Mouse (Mus musculus): ENCODE data around the gene Btg4. TPM values are rescaled to one million over a fixed set of nuclear protein-coding genes. Genes with fewer than 3 reads are reported as not detected.
"Not testable (repeated sequence)": the region's sequence is repeated elsewhere in the genome, so short reads cannot be mapped to it uniquely, and the experiment has no call there.

Btg4 gene
- total RNA-seq, 2 experiments from 2014 or later: not detected

GRCm38 (mm10) chr9:51076300-51076978, 15.7 kb downstream of the Btg4 start:
- intact Hi-C loops (cut with DNase I): loop anchor here (2.0 kb wide), 1 partner anchor 26 kb away; the partner anchor contains the start of gene 4833427G06Rik
- no peak for DNase-seq (ENCODE audit: low spot score)

- peak; percentile 87 for DNase-seq (ENCODE audit: low spot score)
- intact Hi-C loops (cut with DNase I): loop anchor here (2.0 kb wide), 1 partner anchor 26 kb away; the partner anchor contains the start of gene 4833427G06Rik
Observed at GRCm38 (mm10) chr9:51076979-51077315, 16.2 kb downstream of the Btg4 start, which contains the start of gene Layn. TSS of gene Layn (minus strand) at chr9:51077094.

DNA sequence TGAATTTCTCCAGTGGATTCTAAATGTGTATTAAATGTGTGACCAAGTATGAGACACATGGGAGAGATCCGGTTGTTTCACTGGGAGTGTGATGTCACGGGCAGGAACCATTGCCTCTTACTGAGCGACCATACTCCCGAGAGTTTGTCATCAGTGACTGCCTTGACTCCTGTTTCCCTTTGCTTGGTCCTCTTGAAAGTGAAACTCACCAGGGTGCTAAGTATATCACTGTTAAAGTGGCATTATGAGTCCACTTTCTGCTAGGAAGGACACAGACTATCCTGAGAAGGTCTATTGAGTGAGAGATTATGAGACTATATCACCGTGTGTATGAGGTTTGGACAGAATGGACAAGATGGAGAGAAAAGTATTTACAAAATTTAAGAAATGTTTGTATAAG, 20.9 kb downstream of the Btg4 start:
- no peak for DNase-seq (ENCODE audit: low spot score)
- intact Hi-C loops (cut with DNase I): no loop called here

DNA sequence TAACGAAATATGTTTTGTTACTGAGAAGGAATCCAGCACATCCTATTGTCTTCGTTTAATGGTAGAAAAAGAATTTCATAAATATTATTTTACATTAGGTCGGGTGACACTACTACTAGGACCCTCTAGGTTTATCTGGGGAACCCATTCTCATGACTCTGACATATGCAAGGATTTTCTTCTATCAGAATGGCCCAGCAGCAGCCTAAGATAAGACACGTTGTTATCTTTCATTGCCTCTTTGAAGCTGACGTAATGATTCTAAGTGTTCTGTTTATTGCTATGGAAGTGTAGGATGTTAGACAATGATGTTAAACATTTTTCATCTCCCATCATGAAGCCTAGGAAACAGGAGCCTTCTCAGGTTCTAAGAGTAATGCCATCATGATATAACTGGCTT, 33.0 kb downstream of the Btg4 start:
- no peak for DNase-seq (ENCODE audit: low spot score)
- intact Hi-C loops (cut with DNase I): no loop called here

DNA sequence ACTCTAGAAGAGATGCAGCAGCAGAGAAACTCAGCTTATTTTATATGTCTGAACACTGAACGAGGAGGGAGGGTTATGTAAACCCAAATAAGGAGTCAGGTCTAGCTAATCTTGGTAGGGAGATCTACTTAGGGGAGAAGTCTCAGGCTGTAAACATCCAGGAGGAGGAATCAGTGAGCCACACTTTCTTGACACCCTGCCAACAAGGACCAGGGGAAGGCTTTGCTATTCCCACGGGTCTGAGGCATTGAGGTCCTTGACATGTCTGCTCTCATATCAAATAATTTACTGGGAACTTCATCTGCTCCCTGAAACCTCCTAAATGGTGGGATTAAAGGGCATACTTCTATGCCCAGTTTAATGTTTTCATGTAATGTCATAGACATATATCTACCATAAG, 35.6 kb downstream of the Btg4 start:
- intact Hi-C loops (cut with DNase I): no loop called here

DNA sequence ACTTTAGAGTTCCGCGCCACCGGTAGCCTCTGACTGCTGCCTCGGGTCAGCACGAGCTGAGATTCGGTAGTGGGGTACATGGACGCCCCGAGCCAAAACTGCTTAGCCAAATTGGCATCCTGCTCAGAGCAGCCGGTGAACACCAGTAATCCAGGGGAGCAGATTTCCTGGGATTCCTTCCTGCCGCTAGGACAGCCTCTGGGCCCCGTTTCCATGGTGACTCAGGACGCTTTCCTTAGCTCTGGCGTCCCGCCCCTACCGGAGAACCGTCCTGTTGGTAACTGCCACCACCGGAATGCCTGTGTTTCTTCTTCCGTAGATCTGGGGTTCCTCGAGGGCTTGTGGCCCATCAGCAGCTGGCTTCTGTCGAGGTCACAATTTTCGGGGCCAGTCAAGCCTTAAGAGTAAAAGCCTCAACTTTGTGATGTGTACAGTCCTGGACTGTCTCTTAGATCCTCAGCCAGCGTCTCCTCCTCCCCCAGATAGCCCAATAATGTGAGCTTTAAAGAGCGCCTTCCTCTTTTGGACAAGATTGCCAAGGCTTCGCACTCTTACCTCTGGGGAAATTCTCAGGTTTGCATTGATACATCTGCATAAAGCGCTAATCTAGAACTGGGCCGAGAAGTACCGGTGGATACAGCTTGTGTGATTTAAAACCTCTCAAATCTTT, 41.2 kb downstream of the Btg4 start, which contains the start of gene 4833427G06Rik:
Gene 4833427G06Rik, minus strand, starts transcription at position 323 of the 670 bp plus-strand sequence.
- intact Hi-C loops (cut with DNase I): loop anchor here (2.0 kb wide), 1 partner anchor 25 kb away; the partner anchor contains the start of gene Layn
- peak; percentile 3 for DNase-seq (ENCODE audit: low spot score)

More for the DNA sequence above, 35.6 kb downstream of the Btg4 start:
- no peak for DNase-seq (ENCODE audit: low spot score)

GRCm38 (mm10) chr9:51102963-51103807, 42.5 kb downstream of the Btg4 start:
- intact Hi-C loops (cut with DNase I): loop anchor here (2.0 kb wide), 1 partner anchor 26 kb away; the partner anchor contains the start of gene Layn
- DNase-seq (ENCODE audit: low spot score): peak; percentile 12

DNA sequence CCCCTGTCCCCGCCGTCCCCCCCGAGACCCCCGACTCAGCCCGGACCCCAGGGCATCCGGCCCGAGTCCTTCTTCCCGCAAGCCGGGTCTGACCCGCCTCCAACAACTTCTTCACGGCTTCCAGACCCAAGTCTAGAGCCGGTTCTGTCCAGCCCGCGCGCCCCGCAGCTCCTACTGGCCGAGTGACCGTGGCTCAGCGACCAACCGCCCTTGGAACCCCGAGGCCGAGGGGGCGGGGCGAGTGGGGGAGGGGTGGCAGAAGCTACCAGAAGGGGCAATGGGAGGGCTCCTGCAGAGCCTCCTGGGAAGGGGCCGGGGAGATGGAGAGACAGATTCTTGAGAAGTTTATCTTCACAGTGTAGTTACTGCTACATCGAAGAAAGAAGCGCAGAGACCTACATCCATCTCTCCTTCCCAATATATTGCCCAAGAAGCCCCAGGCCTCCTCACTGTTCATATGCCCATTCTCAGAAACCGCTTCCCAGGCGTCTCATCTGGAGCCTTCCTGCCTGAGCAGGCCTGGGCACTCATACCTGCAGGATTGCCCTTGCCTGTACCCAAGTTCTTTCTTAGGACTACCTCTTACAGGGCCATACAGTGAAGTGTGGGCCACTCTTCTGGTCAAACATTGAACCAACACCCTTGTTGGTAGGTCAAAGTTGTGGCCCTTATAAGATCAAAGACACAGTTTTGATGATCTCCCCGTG, 43.3 kb downstream of the Btg4 start:
- intact Hi-C loops (cut with DNase I): loop anchor here (2.0 kb wide), 1 partner anchor 27 kb away; the partner anchor contains the start of gene Layn
- no peak for DNase-seq (ENCODE audit: low spot score)

- DNase-seq (ENCODE audit: low spot score): no peak
- intact Hi-C loops (cut with DNase I): no loop called here
Observed at GRCm38 (mm10) chr9:51105751-51106150, 45.0 kb downstream of the Btg4 start.

- intact Hi-C loops (cut with DNase I): no loop called here
- DNase-seq (ENCODE audit: low spot score): no peak
Observed at GRCm38 (mm10) chr9:51114767-51115166, 54.1 kb downstream of the Btg4 start.

- DNase-seq (ENCODE audit: low spot score): no peak
- intact Hi-C loops (cut with DNase I): loop anchor here (5.0 kb wide), 1 partner anchor 290 kb away; the partner anchor contains the start of gene Ppp2r1b
Observed at GRCm38 (mm10) chr9:51136985-51137384, 76.3 kb downstream of the Btg4 start.

DNA sequence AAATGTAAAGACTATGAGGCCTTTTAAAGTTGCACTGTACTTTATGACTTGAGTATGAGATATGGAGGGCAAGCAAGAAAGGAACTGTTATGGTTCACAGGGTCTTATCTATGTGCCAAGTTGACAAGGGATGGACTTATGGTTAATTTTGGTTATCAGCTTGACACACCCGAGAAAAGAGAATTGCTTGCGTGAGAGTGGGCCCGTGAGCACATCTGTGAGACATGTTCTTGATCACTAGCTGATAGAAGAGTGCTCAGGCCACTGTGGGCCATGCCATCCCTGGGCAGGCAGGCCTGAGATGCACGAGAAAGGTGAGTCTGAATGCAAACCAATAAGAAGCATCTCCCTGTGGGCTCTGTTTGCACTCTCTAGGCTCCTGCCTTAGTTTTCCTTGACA, 76.7 kb downstream of the Btg4 start:
- intact Hi-C loops (cut with DNase I): loop anchor here (5.0 kb wide), 1 partner anchor 290 kb away; the partner anchor contains the start of gene Ppp2r1b
- no peak for DNase-seq (ENCODE audit: low spot score)

GRCm38 (mm10) chr9:51137836-51138235, 77.1 kb downstream of the Btg4 start:
- intact Hi-C loops (cut with DNase I): loop anchor here (5.0 kb wide), 1 partner anchor 291 kb away; the partner anchor contains the start of gene Ppp2r1b
- DNase-seq (ENCODE audit: low spot score): no peak

GRCm38 (mm10) chr9:51138301-51138700, 77.6 kb downstream of the Btg4 start:
- intact Hi-C loops (cut with DNase I): loop anchor here (5.0 kb wide), 1 partner anchor 291 kb away; the partner anchor contains the start of gene Ppp2r1b
- DNase-seq (ENCODE audit: low spot score): no peak

DNA sequence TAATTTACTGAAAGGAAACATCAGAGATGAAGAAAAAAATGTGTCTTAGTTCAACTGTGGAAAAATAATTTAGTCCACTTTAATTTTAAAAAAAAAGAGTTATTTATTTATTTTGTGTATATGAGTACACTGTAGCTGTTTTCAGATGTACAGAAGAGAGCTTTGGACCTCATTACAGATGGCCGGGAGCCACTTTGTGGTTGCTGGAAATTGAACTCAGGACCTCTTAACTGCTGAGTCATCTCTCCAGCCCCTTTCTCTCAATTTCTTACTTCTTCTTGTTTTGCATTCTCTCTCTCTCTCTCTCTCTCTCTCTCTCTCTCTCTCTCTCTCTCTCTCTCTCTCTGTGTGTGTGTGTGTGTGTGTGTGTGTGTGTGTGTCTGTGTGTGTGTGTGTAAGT, 78.7 kb downstream of the Btg4 start:
- not testable (repeated sequence) for DNase-seq (ENCODE audit: low spot score)
- intact Hi-C loops (cut with DNase I): loop anchor here (5.0 kb wide), 1 partner anchor 292 kb away; the partner anchor contains the start of gene Ppp2r1b

DNA sequence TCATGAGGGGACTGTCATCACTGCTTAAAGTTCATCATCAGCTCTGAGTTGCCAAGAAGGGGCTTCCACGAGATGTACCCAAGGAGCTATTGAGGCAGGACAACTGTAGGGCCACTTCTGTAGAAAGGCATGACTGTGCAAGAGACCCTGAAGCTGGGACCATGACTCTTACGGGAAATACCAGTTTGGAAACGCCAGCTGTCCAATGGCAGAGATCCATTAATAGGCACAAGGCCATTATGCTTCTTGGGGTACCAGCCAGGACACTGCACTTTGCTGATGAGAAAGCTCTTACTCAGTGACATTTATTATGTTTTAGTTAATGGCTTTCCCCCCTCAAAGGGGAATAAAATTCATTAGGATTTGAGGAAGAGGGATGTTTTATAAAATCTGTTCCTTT, 80.0 kb downstream of the Btg4 start:
- intact Hi-C loops (cut with DNase I): no loop called here
- no peak for DNase-seq (ENCODE audit: low spot score)

GRCm38 (mm10) chr9:51143437-51143836, 82.7 kb downstream of the Btg4 start:
- no peak for DNase-seq (ENCODE audit: low spot score)
- intact Hi-C loops (cut with DNase I): no loop called here

GRCm38 (mm10) chr9:51144218-51144617, 83.5 kb downstream of the Btg4 start:
- intact Hi-C loops (cut with DNase I): no loop called here
- no peak for DNase-seq (ENCODE audit: low spot score)

DNA sequence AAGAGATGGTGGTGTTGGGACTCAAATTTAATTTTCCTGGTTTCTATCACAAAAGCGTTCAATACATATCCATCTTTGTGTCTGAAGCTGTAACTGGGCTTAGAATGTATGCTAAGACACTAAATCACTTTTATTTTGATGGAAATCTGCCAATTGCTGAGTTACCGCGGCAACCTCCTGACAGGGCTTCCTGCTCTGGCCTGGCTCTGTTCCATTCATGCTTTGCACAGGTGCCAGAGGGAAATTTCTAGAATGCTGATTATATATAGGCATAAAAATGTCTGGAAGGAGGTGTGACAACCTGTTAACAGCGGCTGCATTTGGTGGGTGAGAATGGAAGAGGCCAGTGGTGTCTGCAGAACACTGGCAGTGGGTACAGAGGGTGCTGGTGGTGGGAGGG, 85.8 kb downstream of the Btg4 start:
- no peak for DNase-seq (ENCODE audit: low spot score)
- intact Hi-C loops (cut with DNase I): no loop called here
